Comparison of ENCODE assay signal across 7 mouse cellular contexts in genomic region chr7:138908768-138909276, GRCm38 (mm10). TPM values are rescaled to one million over a fixed set of nuclear protein-coding genes. Genes with fewer than 3 reads are reported as not detected.
DNase-seq lines count a peak whose midpoint lies in the region; ATAC-seq and TF ChIP-seq lines count a peak whose summit lies in the region.

No protein-coding gene starts in this region.

- H3K4me2 ChIP-seq in forebrain, embryonic 11.5 days (ENCODE audit: low read depth, low read length, severe bottlenecking): peak overlapping the region; percentile 77
- peak overlapping the region; percentile 79 for H3K4me2 ChIP-seq in limb, embryonic 15.5 days

- peak overlapping the region; percentile 93 for H3K27ac ChIP-seq in testis, adult 2 months (ENCODE audit: control insufficient read depth, insufficient read depth, low read depth, low read length)
- H3K27ac ChIP-seq in forebrain, embryonic 11.5 days (ENCODE audit: low read depth, low read length): no peak overlapping the region
- H3K27ac ChIP-seq in limb, embryonic 15.5 days: peak overlapping the region; percentile 85

- H3K9me3 ChIP-seq in forebrain, embryonic 11.5 days (ENCODE audit: control insufficient read depth, low read length): no peaks in the 10 kb centered on the region
- H3K9me3 ChIP-seq in limb, embryonic 15.5 days: no peaks in the 10 kb centered on the region

- peak overlapping the region; percentile 99 for H3K4me3 ChIP-seq in testis, adult 2 months (ENCODE audit: control insufficient read depth, low read depth, low read length)
- peak overlapping the region; percentile 55 for H3K4me3 ChIP-seq in forebrain, embryonic 11.5 days (ENCODE audit: low read depth, low read length)
- peak overlapping the region; percentile 66 for H3K4me3 ChIP-seq in limb, embryonic 15.5 days

- no peak for TF ChIP-seq CTCF in testis, adult 2 months (IDR thresholded peaks at IDR 0.05; ENCODE audit: control insufficient read depth, insufficient read depth, insufficient replicate concordance, low read depth, low read length)

- no peaks in the 10 kb centered on the region for H3K27me3 ChIP-seq in testis, adult 2 months (ENCODE audit: control insufficient read depth, insufficient read depth, low read length)
- no peaks in the 10 kb centered on the region for H3K27me3 ChIP-seq in forebrain, embryonic 11.5 days (ENCODE audit: control insufficient read depth, insufficient read depth, low read length)
- no peaks in the 10 kb centered on the region for H3K27me3 ChIP-seq in limb, embryonic 15.5 days

- H3K4me1 ChIP-seq in testis, adult 2 months (ENCODE audit: control insufficient read depth, insufficient read depth, low read length): peaks cover 13% of the 10 kb centered on the region
- peaks cover 4% of the 10 kb centered on the region; the same call in 1 of the 2 replicates for H3K4me1 ChIP-seq in forebrain, embryonic 11.5 days (replicated peaks; ENCODE audit: control insufficient read depth, insufficient read depth, low read length)
- H3K4me1 ChIP-seq in limb, embryonic 15.5 days: peaks cover 39% of the 10 kb centered on the region

- 5% methylated on average over 10 of the region's 10 CpGs for WGBS in forebrain, embryonic 11.5 days
- WGBS in limb, embryonic 15.5 days: 2% methylated on average over 10 of the region's 10 CpGs

- peak overlapping the region; percentile 74 for H3K9ac ChIP-seq in forebrain, embryonic 11.5 days (ENCODE audit: low read length)
- H3K9ac ChIP-seq in limb, embryonic 15.5 days: peak overlapping the region; percentile 80

- H3K36me3 ChIP-seq in testis, adult 2 months (ENCODE audit: control insufficient read depth, insufficient read depth, low read length): no peaks in the 10 kb centered on the region
- no peaks in the 10 kb centered on the region for H3K36me3 ChIP-seq in forebrain, embryonic 11.5 days (ENCODE audit: control insufficient read depth, insufficient read depth, low read length)
- H3K36me3 ChIP-seq in limb, embryonic 15.5 days: peaks cover 2% of the 10 kb centered on the region; the same call in 1 of the 2 replicates

- no peak for TF ChIP-seq POLR2A in testis, adult 2 months (IDR thresholded peaks at IDR 0.05; ENCODE audit: control insufficient read depth, low read depth, low read length)

- no peak for DNase-seq in testis, postnatal 14 days (ENCODE audit: low spot score)
- DNase-seq in forebrain, embryonic 11.5 days (ENCODE audit: low spot score): no peak
- DNase-seq in urinary bladder, adult 18-20 months (ENCODE audit: low spot score in 2 of 2): no peak
- DNase-seq in frontal cortex, postnatal 25 days (ENCODE audit: low spot score in 2 of 2): no peak
- DNase-seq in frontal cortex, adult 2 months (ENCODE audit: extremely low spot score in 1 of 2, low spot score in 1 of 2): no peak

- ATAC-seq in forebrain, embryonic 11.5 days (replicated peaks; ENCODE audit: low FRiP score): no peak
- ATAC-seq in limb, embryonic 15.5 days (ENCODE audit: insufficient number of reproducible peaks, low FRiP score, low TSS enrichment, low read depth): no peak

RNA-seq across cellular contexts. Expression of gene Bnip3, which starts 0.5 kb away (rescaled TPM):
- 8.0 and 8.8 TPM in 2 replicates for polyA plus RNA-seq in testis, adult 2 months (2012; rRNA removed)
- polyA plus RNA-seq in forebrain, embryonic 11.5 days (2014; fragmentation: Nextera tagmentation; extraction: Ambion mirVana): 85.4 and 96.4 TPM in 2 replicates
- 130 and 138 TPM in 2 replicates for polyA plus RNA-seq in limb, embryonic 15.5 days (2015; fragmentation: Nextera tagmentation; extraction: Ambion mirVana)
- 81.0 and 86.7 TPM in 2 replicates for polyA plus RNA-seq in frontal cortex, adult 2 months (2012; rRNA removed)

RNA-seq across cellular contexts. Expression of gene Jakmip3, which starts 31.7 kb away (rescaled TPM):
- polyA plus RNA-seq in testis, adult 2 months (2012; rRNA removed): 3.3 and 3.6 TPM in 2 replicates
- 0.55 and 0.83 TPM in 2 replicates for polyA plus RNA-seq in forebrain, embryonic 11.5 days (2014; fragmentation: Nextera tagmentation; extraction: Ambion mirVana)
- 0.49 and 0.67 TPM in 2 replicates for polyA plus RNA-seq in limb, embryonic 15.5 days (2015; fragmentation: Nextera tagmentation; extraction: Ambion mirVana)
- 41.0 and 43.0 TPM in 2 replicates for polyA plus RNA-seq in frontal cortex, adult 2 months (2012; rRNA removed)
